Mouse (Mus musculus): ENCODE measurements around the gene Mpst.

GRCm38 (mm10) chr15:78367811-78368210, 38.4 kb upstream of the Mpst start:
- TF ChIP-seq EP300 (optimal IDR thresholded peaks at IDR 0.05) (no peak), CTCF (IDR thresholded peaks at IDR 0.05; ENCODE audit: low read depth) (no peak)
